Mouse (Mus musculus): ENCODE results near the gene 1700019A02Rik.

DNA sequence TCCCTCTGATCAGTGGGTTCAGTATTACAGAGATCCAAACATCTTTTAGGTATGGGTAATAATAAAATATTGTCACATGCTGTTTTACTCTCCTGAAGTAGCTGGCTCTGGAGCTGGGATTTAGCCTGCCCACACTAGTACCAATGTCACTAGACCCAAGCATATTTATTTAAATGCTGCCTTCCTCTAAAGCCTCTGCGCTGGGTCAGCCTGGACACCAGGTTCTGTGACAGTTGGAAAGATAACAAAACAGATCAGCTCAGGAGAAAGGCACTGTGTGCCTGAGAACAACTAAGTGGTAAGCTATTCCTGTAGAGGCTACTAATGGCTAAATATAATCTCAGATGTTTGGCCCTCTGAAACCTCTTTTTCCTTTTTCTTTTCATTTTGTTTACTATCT lies 76.9 kb downstream of the 1700019A02Rik start:
- TF ChIP-seq TAL1 (IDR thresholded peaks at IDR 0.05; ENCODE audit: low read length) (no peak), GATA1 (IDR thresholded peaks at IDR 0.05; ENCODE audit: low read length) (no peak)
